Comparison of ENCODE assay signal across 8 mouse cellular contexts in the genomic region with DNA sequence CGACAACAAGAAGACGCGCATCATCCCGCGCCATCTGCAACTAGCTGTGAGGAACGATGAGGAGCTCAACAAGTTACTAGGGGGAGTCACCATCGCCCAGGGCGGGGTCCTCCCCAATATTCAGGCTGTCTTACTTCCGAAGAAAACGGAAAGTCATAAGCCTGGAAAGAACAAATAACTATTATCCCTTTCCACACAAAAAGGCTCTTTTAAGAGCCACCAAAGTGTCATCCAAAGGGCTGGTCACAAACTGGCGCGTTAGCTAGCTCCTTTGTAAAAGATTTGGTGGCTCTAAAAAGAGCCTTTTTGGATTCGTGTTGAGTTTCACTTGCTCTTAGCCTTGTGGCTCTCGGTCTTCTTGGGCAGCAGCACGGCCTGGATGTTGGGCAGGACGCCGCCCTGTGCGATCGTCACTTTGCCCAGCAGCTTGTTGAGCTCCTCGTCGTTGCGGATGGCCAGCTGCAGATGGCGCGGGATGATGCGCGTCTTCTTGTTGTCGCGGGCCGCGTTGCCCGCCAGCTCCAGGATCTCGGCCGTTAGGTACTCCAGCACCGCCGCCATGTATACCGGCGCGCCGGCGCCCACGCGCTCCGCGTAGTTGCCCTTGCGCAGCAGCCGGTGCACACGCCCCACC. TPM values are rescaled to one million over a fixed set of nuclear protein-coding genes. Genes with fewer than 3 reads are reported as not detected.
DNase-seq lines count a peak whose midpoint lies in the region; ATAC-seq and TF ChIP-seq lines count a peak whose summit lies in the region.
"Not testable (repeated sequence)": the region's sequence is repeated elsewhere in the genome, so short reads cannot be mapped to it uniquely, and the experiment has no call there.

No protein-coding gene starts in this region.

- not testable (repeated sequence) for TF ChIP-seq POLR2A in spleen, adult 2 months (IDR thresholded peaks at IDR 0.05; ENCODE audit: low read depth, low read length)

- peak overlapping the region; percentile 76 for H3K9ac ChIP-seq in embryonic facial prominence, embryonic 15.5 days
- peak overlapping the region; percentile 89 for H3K9ac ChIP-seq in heart, embryonic 13.5 days
- peak overlapping the region; percentile 70 for H3K9ac ChIP-seq in intestine, postnatal 0 days (ENCODE audit: low read depth, low read length)
- H3K9ac ChIP-seq in liver, embryonic 14.5 days (replicated peaks): peak overlapping the region; percentile 99
- peak overlapping the region; percentile 61 for H3K9ac ChIP-seq in midbrain, embryonic 14.5 days (replicated peaks; ENCODE audit: low read length)

- peak; percentile 35 for DNase-seq in adrenal gland, postnatal 10 days
- DNase-seq in liver, embryonic 14.5 days (ENCODE audit: low read depth in 3 of 3, low spot score in 3 of 3): peak in 1 of 3 experiments; percentile 66
- DNase-seq in midbrain, embryonic 14.5 days: peak; percentile 45
- DNase-seq in spleen, adult 2 months (ENCODE audit: low read depth in 1 of 2, low spot score in 2 of 2): peak; percentile 21 to 45

- not testable (repeated sequence) for H3K36me3 ChIP-seq in C2C12 (ENCODE audit: control insufficient read depth, insufficient read depth); embryonic facial prominence, embryonic 15.5 days; heart, embryonic 13.5 days; intestine, postnatal 0 days (ENCODE audit: control insufficient read depth, insufficient read depth); liver, embryonic 14.5 days (replicated peaks; ENCODE audit: control insufficient read depth, insufficient read depth, low read depth); midbrain, embryonic 14.5 days (ENCODE audit: control insufficient read depth, insufficient read depth, low read length); spleen, adult 2 months (ENCODE audit: control insufficient read depth, insufficient read depth, low read length)

- TF ChIP-seq CTCF in C2C12 (IDR thresholded peaks at IDR 0.05; ENCODE audit: control insufficient read depth, insufficient read depth, insufficient read length); intestine, postnatal 0 days (IDR thresholded peaks at IDR 0.05; ENCODE audit: low read depth); liver, embryonic 14.5 days (IDR thresholded peaks at IDR 0.05; ENCODE audit: low read depth); spleen, adult 2 months (IDR thresholded peaks at IDR 0.05; ENCODE audit: extremely low read depth, insufficient read depth, insufficient read length, insufficient replicate concordance): not testable (repeated sequence)

- under 1% methylated on average over 41 of the region's 47 CpGs for WGBS in embryonic facial prominence, embryonic 15.5 days
- under 1% methylated on average over 38 of the region's 47 CpGs for WGBS in heart, embryonic 13.5 days
- WGBS in intestine, postnatal 0 days: under 1% methylated on average over 38 of the region's 47 CpGs
- under 1% methylated on average over 29 of the region's 47 CpGs for WGBS in liver, embryonic 14.5 days (ENCODE audit: insufficient replicate concordance)
- 0% methylated on average over 26 of the region's 47 CpGs for WGBS in midbrain, embryonic 14.5 days
- WGBS in spleen, adult 2 months: under 1% methylated on average over 31 of the region's 47 CpGs

- H3K9me3 ChIP-seq in embryonic facial prominence, embryonic 15.5 days (replicated peaks); heart, embryonic 13.5 days; intestine, postnatal 0 days (ENCODE audit: control insufficient read depth); liver, embryonic 14.5 days (ENCODE audit: control insufficient read depth, low read length); midbrain, embryonic 14.5 days (ENCODE audit: control insufficient read depth, low read length): not testable (repeated sequence)

- not testable (repeated sequence) for H3K79me2 ChIP-seq in C2C12 (ENCODE audit: control insufficient read depth, insufficient read depth)

- not testable (repeated sequence) for H3K79me3 ChIP-seq in C2C12 (ENCODE audit: low read depth)

- peaks cover 31% of the 10 kb centered on the region for H3K4me1 ChIP-seq in embryonic facial prominence, embryonic 15.5 days
- peaks cover 42% of the 10 kb centered on the region for H3K4me1 ChIP-seq in heart, embryonic 13.5 days
- H3K4me1 ChIP-seq in intestine, postnatal 0 days (replicated peaks; ENCODE audit: control insufficient read depth, insufficient read depth, low read length); spleen, adult 2 months (ENCODE audit: control insufficient read depth, insufficient read depth, insufficient read length): not testable (repeated sequence)
- H3K4me1 ChIP-seq in liver, embryonic 14.5 days (replicated peaks; ENCODE audit: control insufficient read depth in 2 of 2, insufficient read depth in 2 of 2, low read length in 1 of 2): peaks cover 30 to 40% of the 10 kb centered on the region in 2 experiments
- H3K4me1 ChIP-seq in midbrain, embryonic 14.5 days (ENCODE audit: control insufficient read depth, insufficient read depth, low read length): peaks cover 20% of the 10 kb centered on the region

- peak overlapping the region; percentile 89 for H3ac ChIP-seq in C2C12 (ENCODE audit: control insufficient read depth, insufficient read length, low read depth)

- TF ChIP-seq EP300 in liver, embryonic 14.5 days (IDR thresholded peaks at IDR 0.05; ENCODE audit: low read depth): 0 out of 2 replicates have a peak, but pooled peaks have one; percentile 13

- peak overlapping the region; percentile 69 for H3K4me2 ChIP-seq in embryonic facial prominence, embryonic 15.5 days (replicated peaks)
- peak overlapping the region; percentile 82 for H3K4me2 ChIP-seq in heart, embryonic 13.5 days
- H3K4me2 ChIP-seq in intestine, postnatal 0 days (replicated peaks; ENCODE audit: low read depth): peak overlapping the region; percentile 76
- H3K4me2 ChIP-seq in liver, embryonic 14.5 days (ENCODE audit: low read depth): peak overlapping the region; percentile 81
- peak overlapping the region; percentile 60 for H3K4me2 ChIP-seq in midbrain, embryonic 14.5 days (ENCODE audit: low read length)

- H3K27me3 ChIP-seq in C2C12 (ENCODE audit: control insufficient read depth, insufficient read depth, insufficient read length); embryonic facial prominence, embryonic 15.5 days; heart, embryonic 13.5 days (replicated peaks); intestine, postnatal 0 days (replicated peaks; ENCODE audit: control insufficient read depth, insufficient read depth, low read length); liver, embryonic 14.5 days (ENCODE audit: control insufficient read depth, insufficient read depth, low read length); midbrain, embryonic 14.5 days (ENCODE audit: control insufficient read depth, insufficient read depth, low read length); spleen, adult 2 months (ENCODE audit: control insufficient read depth, insufficient read depth, low read length): not testable (repeated sequence)

- H3K4me3 ChIP-seq in C2C12 (ENCODE audit: insufficient read depth, poor library complexity, severe bottlenecking): peak overlapping the region; percentile 36
- peak overlapping the region; percentile 65 for H3K4me3 ChIP-seq in embryonic facial prominence, embryonic 15.5 days (replicated peaks)
- H3K4me3 ChIP-seq in heart, embryonic 13.5 days: peak overlapping the region; percentile 74
- peak overlapping the region; percentile 59 for H3K4me3 ChIP-seq in intestine, postnatal 0 days (ENCODE audit: low read depth, low read length)
- peak overlapping the region; percentile 65 to 73 for H3K4me3 ChIP-seq in liver, embryonic 14.5 days (ENCODE audit: insufficient read depth in 1 of 2, low read depth in 2 of 2, low read length in 2 of 2)
- H3K4me3 ChIP-seq in midbrain, embryonic 14.5 days (replicated peaks; ENCODE audit: low read depth, low read length): peak overlapping the region; percentile 53
- H3K4me3 ChIP-seq in spleen, adult 2 months (ENCODE audit: extremely low read depth, insufficient read depth, insufficient read length): peak overlapping the region; percentile 85

- peak overlapping the region; percentile 100 for H3K27ac ChIP-seq in embryonic facial prominence, embryonic 15.5 days (replicated peaks)
- H3K27ac ChIP-seq in heart, embryonic 13.5 days (replicated peaks): peak overlapping the region; percentile 98
- peak overlapping the region; percentile 92 for H3K27ac ChIP-seq in intestine, postnatal 0 days (ENCODE audit: low read depth, low read length)
- peak overlapping the region; percentile 100 for H3K27ac ChIP-seq in liver, embryonic 14.5 days
- peak overlapping the region; percentile 94 for H3K27ac ChIP-seq in midbrain, embryonic 14.5 days (replicated peaks; ENCODE audit: low read depth, low read length)
- peak overlapping the region; percentile 100 for H3K27ac ChIP-seq in spleen, adult 2 months (ENCODE audit: insufficient read depth, low read length)

- 0 out of 2 replicates have a peak, but pooled peaks have one; percentile 0 for ATAC-seq in embryonic facial prominence, embryonic 15.5 days (ENCODE audit: insufficient number of reproducible peaks, low FRiP score, low TSS enrichment, low read depth)
- not testable (repeated sequence) for ATAC-seq in heart, embryonic 13.5 days (ENCODE audit: extremely low read depth, insufficient number of reproducible peaks, low FRiP score, low TSS enrichment)
- ATAC-seq in intestine, postnatal 0 days: peak; percentile 4; the same call in 1 of the 2 replicates
- ATAC-seq in liver, embryonic 14.5 days (ENCODE audit: insufficient read depth): peak; percentile 29; the same call in 1 of the 2 replicates
- peak; percentile 16; the same call in 1 of the 2 replicates for ATAC-seq in midbrain, embryonic 14.5 days (ENCODE audit: low FRiP score, low TSS enrichment)

RNA-seq across cellular contexts. Expression of a gene that starts 0.4 kb away (rescaled TPM):
- polyA plus RNA-seq in C2C12 (2012; fragmentation: generic; extraction: Trizol): 1.9 TPM
- 100 to 1,000 TPM; 154 to 170 TPM for total RNA-seq in adrenal gland, postnatal 10 days (2021)
- 5.8 and 10.1 TPM in 2 replicates for polyA plus RNA-seq in embryonic facial prominence, embryonic 15.5 days (2015; fragmentation: Nextera tagmentation; extraction: Ambion mirVana)
- polyA plus RNA-seq in heart, embryonic 13.5 days (2015; fragmentation: Nextera tagmentation; extraction: Ambion mirVana): 4.5 and 5.0 TPM in 2 replicates
- 2.3 and 3.4 TPM in 2 replicates for polyA plus RNA-seq in intestine, postnatal 0 days (2015; fragmentation: Nextera tagmentation; extraction: Ambion mirVana)
- polyA plus RNA-seq in liver, embryonic 14.5 days (2012; rRNA removed): 18.5 and 20.7 TPM in 2 replicates
- 14.0 and 18.2 TPM in 2 replicates for polyA plus RNA-seq in liver, embryonic 14.5 days (2014; fragmentation: Nextera tagmentation; extraction: Ambion mirVana)
- 1.7 and 2.8 TPM in 2 replicates for polyA plus RNA-seq in midbrain, embryonic 14.5 days (2014; fragmentation: Nextera tagmentation; extraction: Ambion mirVana)
- polyA plus RNA-seq in spleen, adult 2 months (2012; rRNA removed): 31.1 and 44.3 TPM in 2 replicates

RNA-seq across cellular contexts. Expression of a gene that starts 0.6 kb away (rescaled TPM):
- 0.18 TPM for polyA plus RNA-seq in C2C12 (2012; fragmentation: generic; extraction: Trizol)
- 10 to 100 TPM; 17.5 to 21.2 TPM for total RNA-seq in adrenal gland, postnatal 10 days (2021)
- polyA plus RNA-seq in embryonic facial prominence, embryonic 15.5 days (2015; fragmentation: Nextera tagmentation; extraction: Ambion mirVana): not detected in 2 replicates
- not detected in 2 replicates for polyA plus RNA-seq in heart, embryonic 13.5 days (2015; fragmentation: Nextera tagmentation; extraction: Ambion mirVana)
- polyA plus RNA-seq in intestine, postnatal 0 days (2015; fragmentation: Nextera tagmentation; extraction: Ambion mirVana): 0.42 TPM in 1 of 2 replicates, not detected in the other
- polyA plus RNA-seq in liver, embryonic 14.5 days (2012; rRNA removed): 0.68 TPM in 1 of 2 replicates, not detected in the other
- 0.52 TPM in 1 of 2 replicates, not detected in the other for polyA plus RNA-seq in liver, embryonic 14.5 days (2014; fragmentation: Nextera tagmentation; extraction: Ambion mirVana)
- polyA plus RNA-seq in midbrain, embryonic 14.5 days (2014; fragmentation: Nextera tagmentation; extraction: Ambion mirVana): not detected in 2 replicates
- 3.0 and 5.2 TPM in 2 replicates for polyA plus RNA-seq in spleen, adult 2 months (2012; rRNA removed)

RNA-seq across cellular contexts. Expression of a gene that starts 0.7 kb away (rescaled TPM):
- 0.98 TPM for polyA plus RNA-seq in C2C12 (2012; fragmentation: generic; extraction: Trizol)
- 10 to 100 TPM in 1 of 2 experiments, 1 to 10 TPM in 1; 6.9 to 10.8 TPM for total RNA-seq in adrenal gland, postnatal 10 days (2021)
- 9.8 and 13.5 TPM in 2 replicates for polyA plus RNA-seq in embryonic facial prominence, embryonic 15.5 days (2015; fragmentation: Nextera tagmentation; extraction: Ambion mirVana)
- 3.6 and 5.0 TPM in 2 replicates for polyA plus RNA-seq in heart, embryonic 13.5 days (2015; fragmentation: Nextera tagmentation; extraction: Ambion mirVana)
- 1.5 and 2.2 TPM in 2 replicates for polyA plus RNA-seq in intestine, postnatal 0 days (2015; fragmentation: Nextera tagmentation; extraction: Ambion mirVana)
- 8.7 and 8.9 TPM in 2 replicates for polyA plus RNA-seq in liver, embryonic 14.5 days (2012; rRNA removed)
- 6.4 and 9.1 TPM in 2 replicates for polyA plus RNA-seq in liver, embryonic 14.5 days (2014; fragmentation: Nextera tagmentation; extraction: Ambion mirVana)
- 4.8 and 5.9 TPM in 2 replicates for polyA plus RNA-seq in midbrain, embryonic 14.5 days (2014; fragmentation: Nextera tagmentation; extraction: Ambion mirVana)
- 3.3 and 4.2 TPM in 2 replicates for polyA plus RNA-seq in spleen, adult 2 months (2012; rRNA removed)

RNA-seq across cellular contexts. Expression of a gene that starts 0.7 kb away (rescaled TPM):
- 76.1 TPM for polyA plus RNA-seq in C2C12 (2012; fragmentation: generic; extraction: Trizol)
- 10 to 100 TPM; 28.6 to 31.3 TPM for total RNA-seq in adrenal gland, postnatal 10 days (2021)
- 50.9 and 52.6 TPM in 2 replicates for polyA plus RNA-seq in embryonic facial prominence, embryonic 15.5 days (2015; fragmentation: Nextera tagmentation; extraction: Ambion mirVana)
- 42.5 and 46.7 TPM in 2 replicates for polyA plus RNA-seq in heart, embryonic 13.5 days (2015; fragmentation: Nextera tagmentation; extraction: Ambion mirVana)
- 56.4 and 60.7 TPM in 2 replicates for polyA plus RNA-seq in intestine, postnatal 0 days (2015; fragmentation: Nextera tagmentation; extraction: Ambion mirVana)
- 32.2 and 34.0 TPM in 2 replicates for polyA plus RNA-seq in liver, embryonic 14.5 days (2012; rRNA removed)
- 49.4 and 49.7 TPM in 2 replicates for polyA plus RNA-seq in liver, embryonic 14.5 days (2014; fragmentation: Nextera tagmentation; extraction: Ambion mirVana)
- 63.0 and 69.6 TPM in 2 replicates for polyA plus RNA-seq in midbrain, embryonic 14.5 days (2014; fragmentation: Nextera tagmentation; extraction: Ambion mirVana)
- polyA plus RNA-seq in spleen, adult 2 months (2012; rRNA removed): 24.6 and 38.8 TPM in 2 replicates

RNA-seq across cellular contexts. Expression of a gene that starts 18.7 kb away (rescaled TPM):
- 5.1 TPM for polyA plus RNA-seq in C2C12 (2012; fragmentation: generic; extraction: Trizol)
- 100 to 1,000 TPM; 135 to 152 TPM for total RNA-seq in adrenal gland, postnatal 10 days (2021)
- polyA plus RNA-seq in embryonic facial prominence, embryonic 15.5 days (2015; fragmentation: Nextera tagmentation; extraction: Ambion mirVana): 4.7 and 5.7 TPM in 2 replicates
- 3.0 and 4.3 TPM in 2 replicates for polyA plus RNA-seq in heart, embryonic 13.5 days (2015; fragmentation: Nextera tagmentation; extraction: Ambion mirVana)
- polyA plus RNA-seq in intestine, postnatal 0 days (2015; fragmentation: Nextera tagmentation; extraction: Ambion mirVana): 1.1 and 1.5 TPM in 2 replicates
- polyA plus RNA-seq in liver, embryonic 14.5 days (2012; rRNA removed): 91.6 and 122 TPM in 2 replicates
- 13.6 and 14.6 TPM in 2 replicates for polyA plus RNA-seq in liver, embryonic 14.5 days (2014; fragmentation: Nextera tagmentation; extraction: Ambion mirVana)
- 2.2 and 3.4 TPM in 2 replicates for polyA plus RNA-seq in midbrain, embryonic 14.5 days (2014; fragmentation: Nextera tagmentation; extraction: Ambion mirVana)
- polyA plus RNA-seq in spleen, adult 2 months (2012; rRNA removed): 66.4 and 158 TPM in 2 replicates
